Mouse (Mus musculus): ENCODE data around the gene Sox10. TPM values are rescaled to one million over a fixed set of nuclear protein-coding genes. Genes with fewer than 3 reads are reported as not detected.

Sox10 gene
- total RNA-seq, 4 experiments from 2014 or later, result 1.4 to 2.6 (median 2.4) TPM

DNA sequence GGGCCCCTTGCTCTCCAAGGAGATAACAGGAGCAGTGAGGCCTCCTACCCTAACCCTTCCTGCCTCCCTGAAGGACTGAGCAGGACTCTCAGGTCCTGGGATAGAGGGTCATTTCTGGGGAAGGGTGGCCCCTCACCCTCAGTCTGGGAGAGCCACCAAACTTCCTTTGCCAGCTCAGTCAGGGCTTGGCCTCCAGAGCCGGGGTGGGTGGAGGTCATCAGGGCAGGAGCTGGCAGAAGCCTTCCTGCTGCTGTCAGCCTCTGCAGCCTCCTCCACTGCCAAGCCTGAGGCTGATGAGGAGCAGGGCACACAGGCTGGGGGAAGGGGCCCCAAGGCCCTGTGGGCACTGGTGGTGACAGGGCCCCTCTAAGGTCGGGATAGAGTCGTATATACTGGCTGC lies 9.5 kb downstream of the Sox10 start:
- DNase-seq, result no peak

DNA sequence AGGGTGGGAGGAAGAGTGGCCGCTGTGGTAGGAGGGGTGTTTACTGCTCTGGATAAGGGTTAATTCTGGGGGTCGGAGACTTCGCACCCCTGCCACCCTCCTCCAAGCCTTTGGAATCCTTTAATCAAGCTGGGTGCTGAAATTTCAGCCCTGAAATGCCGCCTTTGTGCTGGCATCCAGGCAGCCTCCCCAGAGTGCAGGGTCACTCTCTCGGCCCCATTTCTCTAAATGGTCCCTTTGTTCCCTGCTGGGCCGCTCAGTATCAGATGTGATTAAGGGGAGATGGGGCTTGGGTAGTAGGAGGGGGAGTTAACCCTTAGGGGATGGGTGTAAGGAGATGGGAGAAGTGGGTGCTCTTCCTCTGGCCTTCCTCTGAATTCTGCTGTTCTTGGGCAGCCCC lies 12.3 kb downstream of the Sox10 start:
- DNase-seq, result no peak

DNA sequence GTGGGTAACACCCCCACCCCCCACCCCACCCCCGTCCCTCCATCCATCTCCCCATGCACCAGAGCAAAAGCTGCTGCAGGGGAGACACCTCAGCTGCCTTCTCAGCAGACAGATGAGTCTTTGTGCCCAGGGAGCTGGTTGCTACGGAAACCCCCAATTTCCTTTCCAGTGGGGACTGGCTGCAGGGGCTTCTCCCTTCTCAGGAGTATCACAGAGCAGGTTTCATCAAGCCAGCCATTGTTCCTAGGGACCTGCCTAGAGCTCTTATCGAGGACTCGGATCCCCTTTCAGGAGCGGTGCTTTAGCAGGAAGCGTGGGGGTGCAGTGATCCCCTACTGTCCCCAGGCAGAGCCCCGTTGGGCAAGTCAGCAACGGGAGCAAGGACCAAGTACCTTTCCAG lies 13.2 kb downstream of the Sox10 start:
- DNase-seq, result no peak

DNA sequence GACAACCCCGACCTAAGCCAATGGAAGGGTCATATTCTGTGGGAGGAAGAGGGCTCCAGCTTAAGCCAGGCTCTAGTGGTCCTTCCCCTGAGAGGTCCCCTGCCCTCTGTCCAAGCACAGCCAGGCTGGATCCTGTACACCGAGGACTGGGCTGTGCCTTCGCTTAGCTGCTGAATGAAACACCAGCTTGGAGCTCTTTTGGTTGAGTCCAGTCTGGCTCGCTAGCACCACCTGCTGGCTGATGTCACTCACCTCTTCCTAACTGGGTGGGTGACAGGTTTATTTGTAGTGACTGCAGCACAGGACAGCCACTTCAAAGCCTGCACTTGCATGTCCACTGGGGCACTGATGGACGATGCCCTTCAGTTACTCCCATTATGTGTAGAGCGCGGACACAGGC lies 16.5 kb downstream of the Sox10 start:
- peak; percentile 64 for DNase-seq

DNA sequence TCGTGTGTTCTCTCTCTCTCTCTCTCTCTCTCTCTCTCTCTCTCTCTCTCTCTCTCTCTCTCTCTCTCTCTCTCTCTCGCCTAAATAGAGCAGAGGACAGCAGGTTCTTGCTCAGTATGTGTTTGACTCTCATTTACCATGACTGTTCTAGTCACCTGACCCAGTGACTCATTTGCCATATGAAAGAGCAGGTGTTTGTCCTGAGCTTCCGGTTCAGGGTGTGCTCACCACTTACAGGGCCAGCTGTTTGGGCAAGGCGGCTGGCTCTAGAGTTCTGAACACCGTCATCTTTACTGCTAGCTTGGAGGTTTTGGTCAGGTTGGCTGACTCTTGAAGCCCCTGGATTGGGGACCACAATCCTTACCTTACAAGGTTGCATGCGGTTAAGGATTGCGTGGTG lies 19.5 kb downstream of the Sox10 start:
- no peak for DNase-seq

DNA sequence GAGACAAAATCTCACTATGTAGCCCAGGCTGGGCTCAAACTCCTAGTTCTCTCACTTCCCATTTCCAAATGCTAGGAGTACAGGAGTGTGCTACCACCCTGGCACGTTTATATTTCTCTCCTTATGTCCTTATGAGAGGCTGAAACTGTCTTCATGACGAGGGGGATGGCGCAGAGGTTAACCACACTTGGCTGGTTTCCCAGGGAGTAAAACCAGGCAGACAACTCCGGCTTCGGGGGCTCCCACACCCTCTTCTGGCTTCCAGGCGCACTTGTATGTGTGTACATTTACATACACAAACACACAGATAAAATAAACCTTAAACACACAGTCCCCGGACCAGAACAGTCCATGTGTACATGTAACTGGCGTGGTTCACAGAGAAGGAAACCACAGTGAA lies 21.0 kb downstream of the Sox10 start:
- no peak for DNase-seq

DNA sequence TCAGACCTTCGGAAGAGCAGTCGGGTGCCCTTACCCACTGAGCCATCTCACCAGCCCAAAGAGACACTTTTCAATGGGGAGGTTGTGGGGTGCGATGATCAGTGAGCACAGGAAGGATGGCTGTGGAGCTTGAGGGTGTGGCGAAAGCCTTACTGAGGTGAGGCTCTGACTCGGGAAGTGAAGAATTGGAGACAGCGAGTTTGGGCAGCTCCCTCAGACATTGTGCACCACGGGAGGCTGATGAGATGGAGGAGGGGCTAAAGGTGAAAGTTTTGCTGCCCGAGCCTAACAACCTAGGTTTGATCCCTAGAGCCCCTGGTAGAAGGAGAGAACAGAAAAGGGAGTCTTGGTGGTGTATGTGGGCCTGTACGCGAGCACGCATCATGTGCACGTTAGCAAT lies 21.7 kb downstream of the Sox10 start:
- DNase-seq, result no peak

DNA sequence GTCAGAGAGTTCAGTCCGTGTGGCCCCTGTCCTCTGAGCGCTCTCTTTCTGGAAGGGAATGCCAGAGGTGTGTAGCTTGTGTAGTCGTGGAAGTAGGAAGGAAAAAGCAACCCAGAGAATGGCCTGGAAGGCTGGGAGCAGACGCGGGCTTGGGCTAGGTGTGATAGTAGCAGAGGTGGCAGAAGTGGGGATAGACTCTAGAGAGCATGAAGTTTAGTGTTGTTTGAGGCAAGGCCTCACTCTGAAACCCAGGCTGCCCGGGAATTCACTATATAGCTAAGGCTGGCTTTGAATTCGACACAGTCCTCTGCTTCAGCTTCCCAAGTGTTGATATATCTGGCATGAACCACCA lies 23.5 kb downstream of the Sox10 start:
- DNase-seq, result no peak

DNA sequence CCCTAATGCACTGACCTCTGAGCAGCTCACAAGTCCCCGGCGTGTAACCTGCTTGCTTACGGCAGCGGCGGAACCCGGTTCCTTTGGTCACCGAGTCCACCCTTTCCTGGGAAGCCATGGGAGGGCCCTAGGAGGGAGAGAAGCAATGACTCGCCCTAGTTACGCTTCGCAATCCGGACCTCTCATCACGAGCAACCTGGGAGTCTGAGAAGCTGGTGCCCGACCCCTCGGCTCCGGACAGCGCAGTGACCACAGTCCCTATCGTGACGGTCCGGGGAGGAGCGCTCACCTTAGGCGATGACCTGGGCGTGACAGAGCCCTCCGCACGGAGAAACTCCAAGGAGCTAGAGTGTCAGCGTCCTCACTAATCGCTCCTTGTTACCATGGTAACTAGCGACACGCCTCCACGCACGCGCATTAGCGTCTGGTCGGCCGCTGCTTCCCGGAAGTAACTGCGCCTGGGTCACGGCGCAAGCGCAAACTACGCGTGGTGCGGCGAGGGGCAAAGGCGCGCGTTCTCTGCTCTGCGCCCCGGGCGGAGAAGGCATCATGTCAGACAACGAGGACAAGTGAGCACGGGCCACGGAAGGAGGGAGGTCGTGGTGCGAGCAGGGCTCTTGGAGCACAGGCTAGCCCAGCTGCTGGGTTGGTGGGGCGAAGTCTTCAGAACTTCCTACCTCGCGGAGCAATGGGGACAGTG lies 24.0 kb downstream of the Sox10 start, which contains the start of the genes Polr2f and 1700088E04Rik:
Gene Polr2f, plus strand, starts transcription at position 144 of the 700 bp plus-strand sequence.
Gene 1700088E04Rik, minus strand, starts transcription at position 388 of the 700 bp plus-strand sequence.
- peak; percentile 93 for DNase-seq

DNA sequence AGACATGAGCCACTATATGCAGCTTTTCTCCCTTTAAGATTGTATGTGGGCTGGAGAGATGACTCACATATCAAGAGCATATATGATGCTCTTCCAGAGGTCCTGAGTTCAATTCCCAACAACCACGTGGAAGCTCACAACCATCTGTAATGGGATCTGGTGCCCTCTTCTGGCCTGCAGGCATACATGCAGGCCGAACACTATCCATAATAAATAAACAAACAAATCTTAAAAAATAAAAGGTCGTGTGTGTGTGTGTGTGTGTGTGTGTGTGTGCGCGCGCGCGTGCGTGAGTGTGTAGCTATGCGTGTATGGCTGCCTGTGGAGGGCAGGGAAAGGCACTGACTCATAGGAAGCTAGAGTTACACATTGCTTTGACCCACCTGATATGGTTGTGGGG lies 25.4 kb downstream of the Sox10 start:
- no peak for DNase-seq

DNA sequence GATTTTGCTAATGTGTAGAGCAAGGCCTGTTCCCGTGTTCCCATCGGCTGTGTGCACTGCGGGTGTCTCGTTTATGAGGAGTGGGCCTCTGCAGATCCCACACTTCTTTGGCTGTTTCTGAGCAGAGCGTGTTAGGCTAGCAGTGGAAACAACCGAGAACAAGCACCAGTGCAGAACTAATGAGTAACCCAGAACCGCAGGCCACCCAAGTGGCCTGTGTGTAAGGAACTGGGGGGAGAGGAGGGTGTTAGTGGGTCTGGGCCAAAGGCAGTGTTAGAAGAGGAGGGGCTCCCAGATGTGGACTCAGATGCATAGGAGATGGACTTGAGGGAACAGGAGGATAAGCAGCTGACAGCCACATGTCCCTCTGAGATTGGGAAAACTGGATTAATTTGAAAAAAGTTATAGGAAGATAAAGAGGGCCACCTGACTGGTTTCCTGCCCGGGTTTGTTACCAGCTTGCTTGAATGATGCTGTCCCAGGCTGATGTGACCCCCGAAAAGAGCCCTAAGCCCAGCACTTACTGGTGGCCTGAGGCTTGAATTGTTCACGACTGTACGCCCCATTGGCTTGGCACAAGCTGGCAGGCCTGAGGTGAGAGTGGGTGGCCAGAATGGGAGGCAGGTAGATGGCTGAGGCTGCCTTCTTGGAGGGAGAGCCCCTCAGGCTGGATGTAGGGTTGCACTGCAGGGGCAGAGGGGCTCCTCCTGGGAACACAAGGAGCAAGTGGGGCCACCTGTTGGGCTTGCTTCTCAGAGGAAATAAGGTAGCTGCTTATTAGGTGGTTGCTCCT lies 29.1 kb downstream of the Sox10 start:
- no peak for DNase-seq

DNA sequence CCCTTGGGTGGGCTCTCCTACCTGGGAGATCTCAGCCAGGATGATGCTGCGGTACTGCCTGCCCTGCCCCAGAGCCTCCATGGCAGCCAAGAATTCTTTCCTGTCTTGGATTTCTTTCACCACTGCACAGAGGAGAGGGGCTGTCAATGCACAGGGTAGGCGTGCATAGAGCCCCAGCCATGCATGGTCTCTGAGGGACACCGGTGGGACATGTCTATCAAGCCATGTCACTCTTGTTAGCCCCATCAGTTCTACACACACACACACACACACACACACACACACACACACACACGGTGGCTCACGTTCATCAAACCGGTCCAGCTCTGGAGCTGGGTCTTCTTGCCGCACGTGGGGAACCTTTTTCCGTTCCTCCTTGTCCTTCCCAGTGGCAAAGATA lies 29.7 kb downstream of the Sox10 start:
- no peak for DNase-seq

DNA sequence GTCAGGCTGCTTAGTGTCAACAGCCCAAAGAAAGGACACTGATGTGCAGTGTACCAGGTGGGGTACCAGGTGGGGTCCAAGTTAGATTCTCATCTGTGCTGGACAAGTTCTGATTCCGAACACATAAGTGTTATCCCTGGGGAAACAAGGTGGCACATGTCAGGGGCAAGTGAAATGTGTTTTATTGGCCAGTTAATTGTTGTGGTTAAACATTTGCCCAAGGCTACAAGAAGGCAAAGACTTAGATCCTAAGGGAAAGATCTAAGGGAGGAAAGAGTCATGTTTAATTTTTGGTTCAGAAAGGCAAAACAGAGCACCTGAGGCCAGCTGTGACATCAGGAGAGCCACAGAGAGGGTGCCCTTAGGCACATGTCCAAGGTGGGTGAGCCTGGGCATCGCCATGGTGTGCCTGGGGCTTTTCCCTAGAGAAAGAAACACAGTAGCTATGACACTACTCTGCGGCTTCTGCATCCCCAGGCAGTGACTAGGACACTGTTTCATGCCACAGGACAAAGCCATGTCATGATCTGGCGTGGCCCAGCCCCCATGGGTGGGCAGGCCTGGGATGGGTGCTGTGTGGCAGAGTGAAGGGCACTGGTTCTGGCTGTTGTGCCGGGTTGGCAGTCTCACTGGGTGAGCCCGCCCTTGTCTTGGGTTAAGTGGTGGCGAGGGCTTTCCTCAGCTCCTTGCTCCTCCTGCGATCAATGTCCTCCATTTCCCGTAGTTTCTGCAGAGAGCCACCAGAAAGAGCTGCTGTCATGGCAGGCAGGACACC lies 30.4 kb downstream of the Sox10 start:
- no peak for DNase-seq

DNA sequence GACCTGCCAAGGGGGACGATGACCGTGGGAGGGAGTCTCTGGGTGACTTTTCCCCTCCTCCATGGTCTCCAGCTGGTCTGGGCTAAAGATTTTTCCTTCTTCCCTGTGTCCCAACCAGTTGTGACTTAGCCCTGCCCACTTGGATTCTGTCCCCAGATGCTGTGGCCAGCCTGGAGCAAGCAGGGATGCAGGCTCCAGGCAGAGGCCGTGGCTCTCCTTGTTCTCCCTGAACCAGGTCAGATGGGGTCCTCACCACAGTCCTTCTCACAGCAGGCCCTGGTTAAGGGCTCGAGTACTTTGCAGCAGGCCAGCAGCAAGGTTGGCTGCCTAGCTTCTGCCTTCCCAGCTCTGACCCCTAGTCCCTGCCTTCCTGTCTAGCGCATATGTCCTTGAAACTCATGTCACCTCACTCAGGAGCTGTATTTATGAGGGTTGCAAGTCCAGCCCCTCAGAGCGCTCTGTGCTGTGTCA lies 31.8 kb downstream of the Sox10 start:
- DNase-seq, result peak; percentile 57

DNA sequence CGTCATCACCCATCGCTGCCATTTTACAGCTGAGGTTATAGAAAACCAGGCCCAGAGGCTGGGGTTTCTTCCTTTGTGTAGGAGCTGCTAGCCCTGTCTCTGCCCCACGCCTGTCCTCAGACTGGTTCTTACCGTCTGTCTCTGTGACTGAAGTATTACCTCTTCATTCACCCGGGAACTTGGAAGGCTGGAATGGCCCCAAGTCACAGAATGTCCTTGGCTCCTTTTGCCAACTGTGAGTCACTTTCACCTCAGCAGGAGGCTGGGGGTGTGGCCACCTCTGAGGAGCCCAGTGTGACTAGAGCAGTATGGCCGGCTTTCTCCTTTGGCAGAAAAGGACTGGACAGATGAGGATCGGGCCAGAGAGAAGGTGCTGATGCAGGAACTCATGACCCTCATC lies 33.6 kb downstream of the Sox10 start:
- DNase-seq, result peak; percentile 93

DNA sequence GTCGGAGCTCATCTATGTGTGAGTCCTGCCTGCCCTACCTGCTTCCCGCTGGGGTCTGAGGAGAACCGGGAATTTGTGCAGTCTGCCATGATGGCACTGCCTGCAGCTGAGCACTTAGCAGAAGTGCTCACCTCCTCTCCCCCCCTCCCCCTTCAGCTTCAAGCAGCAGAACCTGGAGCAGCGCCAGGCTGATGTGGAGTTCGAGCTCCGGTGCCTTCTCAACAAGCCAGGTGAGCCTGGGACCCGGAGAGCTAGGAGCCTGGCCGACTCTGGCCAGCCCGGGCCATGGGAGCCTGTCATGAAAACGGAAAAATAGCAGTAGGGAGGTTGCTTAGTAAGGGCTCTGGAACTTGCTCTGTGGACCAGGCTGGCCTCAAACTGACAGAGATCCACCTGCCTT lies 34.3 kb downstream of the Sox10 start:
- no peak for DNase-seq

DNA sequence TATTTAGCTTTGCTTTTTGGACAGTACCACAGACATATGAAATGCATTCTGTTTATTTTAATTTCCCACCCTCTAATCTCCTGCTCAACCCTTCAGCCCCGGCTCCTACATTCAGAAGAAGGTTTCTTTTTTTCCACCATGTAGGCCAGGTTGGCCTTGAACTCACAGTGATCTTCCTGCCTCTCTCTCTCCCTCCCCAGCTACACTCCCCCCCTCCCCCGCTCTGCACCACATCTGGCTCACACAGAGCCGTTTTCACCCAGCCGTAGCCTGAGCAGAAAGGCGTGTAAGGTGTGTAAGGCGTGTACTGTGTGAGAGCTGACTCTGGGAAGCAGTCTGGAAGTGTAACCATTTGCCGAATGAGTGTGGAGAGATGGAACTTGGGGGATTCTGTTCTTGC lies 35.7 kb downstream of the Sox10 start:
- no peak for DNase-seq

DNA sequence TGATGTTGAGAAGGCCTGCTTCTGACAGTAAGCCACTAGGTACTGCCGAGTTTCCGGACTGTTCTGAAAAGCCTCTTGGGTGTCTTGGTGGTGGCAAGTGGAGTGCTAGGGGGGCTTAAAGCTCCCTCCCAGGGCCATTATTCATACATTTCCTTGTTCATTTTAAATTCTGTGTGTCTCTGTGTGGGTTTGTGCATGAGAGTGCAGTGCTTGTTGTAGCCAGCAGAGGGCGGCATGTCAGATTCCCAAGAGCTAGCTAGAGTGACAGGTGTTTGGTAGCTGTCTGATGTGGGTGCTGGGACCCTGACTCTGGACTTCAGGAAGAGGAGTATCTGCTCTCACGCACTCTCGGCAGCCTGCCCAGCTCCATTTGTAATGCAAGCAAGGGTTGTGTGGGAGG lies 36.8 kb downstream of the Sox10 start:
- no peak for DNase-seq

DNA sequence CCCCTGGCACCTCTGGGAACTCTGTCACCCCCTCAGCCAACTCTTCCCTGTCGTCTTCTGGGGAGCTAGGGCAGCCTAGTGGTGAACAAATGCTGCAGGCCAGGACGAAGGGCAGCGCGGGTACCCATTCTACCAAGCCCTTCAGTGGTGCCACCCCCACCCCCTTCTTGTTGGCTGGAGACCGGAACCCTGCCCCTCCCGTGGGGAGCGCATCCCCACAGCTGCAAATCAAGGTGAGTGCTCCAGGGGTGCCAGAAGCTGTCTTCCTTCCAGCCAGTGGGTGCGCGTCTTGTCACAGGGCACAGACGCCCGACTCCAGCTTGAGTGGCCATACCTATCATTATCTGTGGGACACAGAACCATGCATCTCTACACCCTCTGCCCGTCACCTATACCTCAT lies 37.9 kb downstream of the Sox10 start:
- no peak for DNase-seq

DNA sequence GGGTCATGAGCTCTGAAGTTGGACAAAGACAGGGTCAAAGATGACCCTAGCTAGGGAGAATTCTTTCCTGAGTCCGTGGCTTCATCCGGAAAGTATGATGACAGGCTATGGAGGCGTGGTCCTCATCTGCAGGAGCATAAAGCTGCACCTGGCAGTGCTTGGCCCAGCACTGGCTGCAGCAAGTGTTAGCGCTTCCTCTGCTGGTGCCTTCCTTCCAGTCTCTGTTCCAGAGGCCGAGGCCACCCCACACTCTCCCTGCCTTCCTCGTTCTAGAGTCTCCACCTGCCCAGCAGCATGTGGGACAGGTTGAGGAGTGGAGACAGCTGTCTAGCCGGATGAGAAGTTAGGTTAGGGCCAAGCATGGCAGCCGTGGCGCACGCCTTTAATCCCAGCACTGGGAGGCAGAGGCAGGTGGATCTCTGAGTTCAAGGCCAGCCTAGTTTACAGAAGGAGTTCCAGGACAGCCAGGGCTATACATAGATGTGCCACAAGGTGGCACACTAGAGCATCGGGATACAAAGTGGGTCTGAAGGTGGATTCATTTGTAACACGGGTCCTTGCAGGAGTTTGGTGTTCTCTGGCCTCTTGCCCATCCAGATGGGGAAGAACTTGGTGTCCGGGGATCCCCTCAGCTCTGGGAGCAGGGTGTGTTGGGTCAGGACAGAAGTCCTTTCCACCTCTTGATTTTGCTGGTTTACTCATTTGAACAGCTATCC lies 38.7 kb downstream of the Sox10 start:
- no peak for DNase-seq

DNA sequence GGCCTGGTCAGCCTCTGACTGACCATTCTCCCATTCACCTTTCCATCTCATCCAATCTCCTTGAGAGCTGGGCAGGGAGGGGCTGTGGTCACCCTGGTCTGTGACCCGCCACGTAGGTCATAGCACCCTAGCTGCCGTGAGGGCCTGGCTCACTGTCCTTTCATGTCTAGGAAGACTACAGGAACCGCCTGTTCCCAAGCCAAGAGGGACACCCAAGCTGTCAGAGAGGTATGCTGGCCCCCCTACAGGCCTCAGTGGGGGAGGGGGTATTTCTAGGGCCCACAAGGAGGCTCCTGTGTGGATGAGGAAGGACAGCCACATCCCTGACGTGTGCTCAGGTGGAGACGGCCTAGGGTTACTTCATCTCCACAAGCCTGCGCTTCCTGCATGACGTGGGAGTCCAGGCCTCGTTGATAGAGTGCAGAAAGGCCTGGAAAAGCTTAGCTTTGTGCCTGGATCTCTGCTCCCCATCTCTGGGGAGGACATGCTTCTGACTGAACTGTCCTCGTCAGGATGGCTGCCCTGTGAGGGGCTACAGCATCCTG lies 40.6 kb downstream of the Sox10 start:
- DNase-seq, result no peak

DNA sequence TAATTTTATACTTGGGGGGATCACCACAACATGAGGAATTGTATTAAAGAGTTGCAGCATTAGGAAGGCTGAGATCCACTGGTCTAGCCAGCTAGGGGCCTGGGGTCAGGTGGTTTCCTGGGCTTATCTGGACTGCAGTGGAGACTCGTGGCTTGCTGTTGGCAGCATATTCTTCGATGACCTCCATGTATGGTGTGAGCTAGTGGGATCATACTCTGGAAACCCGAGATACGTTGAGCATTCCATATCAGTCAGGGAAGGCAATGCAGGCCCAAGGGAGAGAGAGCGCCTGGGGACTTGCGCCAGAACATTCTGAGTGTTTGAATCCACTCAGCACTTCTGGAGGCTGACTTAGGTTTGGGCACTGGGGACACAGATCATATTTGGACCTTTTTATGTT lies 41.3 kb downstream of the Sox10 start:
- no peak for DNase-seq

Measured in adrenal gland, adult 8-10 months (tissue).